ENCODE assay signal across 15 mouse cellular contexts in genomic region chr5:35054628-35055027, GRCm38 (mm10). TPM values are rescaled to one million over a fixed set of nuclear protein-coding genes. Genes with fewer than 3 reads are reported as not detected.
"Had no signal": no experiment of that assay in that cellular context is flagged by ENCODE, and none has a peak within 500 bp of the region (broad histone marks: within the 10 kb centered on the region; RNA-seq: fewer than 3 reads in every experiment).

No protein-coding gene starts in this region.

- DNase-seq: right cerebral cortex, adult 18-20 months; right cerebral cortex, postnatal 14 days; spleen, adult 18-20 months; thymus, postnatal 36 days had no signal

- H3K27ac ChIP-seq: kidney, embryonic 15.5 days; limb, embryonic 12.5 days; limb, embryonic 15.5 days; liver, embryonic 12.5 days; liver, embryonic 15.5 days; lung, embryonic 15.5 days; midbrain, embryonic 12.5 days; midbrain, embryonic 15.5 days; neural tube, embryonic 13.5 days; stomach, embryonic 15.5 days had no signal

- H3K9me3 ChIP-seq: kidney, embryonic 15.5 days; limb, embryonic 12.5 days; limb, embryonic 15.5 days; liver, embryonic 12.5 days; liver, embryonic 15.5 days; lung, embryonic 15.5 days; midbrain, embryonic 12.5 days; midbrain, embryonic 15.5 days; neural tube, embryonic 13.5 days; stomach, embryonic 15.5 days had no signal

- H3K4me3 ChIP-seq: kidney, embryonic 15.5 days; limb, embryonic 12.5 days; limb, embryonic 15.5 days; liver, embryonic 12.5 days; liver, embryonic 15.5 days; lung, embryonic 15.5 days; midbrain, embryonic 12.5 days; midbrain, embryonic 15.5 days; neural tube, embryonic 13.5 days; stomach, embryonic 15.5 days had no signal

- H3K36me3 ChIP-seq: kidney, embryonic 15.5 days; limb, embryonic 12.5 days; limb, embryonic 15.5 days; liver, embryonic 12.5 days; liver, embryonic 15.5 days; lung, embryonic 15.5 days; midbrain, embryonic 12.5 days; midbrain, embryonic 15.5 days; neural tube, embryonic 13.5 days; stomach, embryonic 15.5 days had no signal

- H3K9ac ChIP-seq: kidney, embryonic 15.5 days; limb, embryonic 12.5 days; limb, embryonic 15.5 days; liver, embryonic 12.5 days; liver, embryonic 15.5 days; lung, embryonic 15.5 days; midbrain, embryonic 12.5 days; midbrain, embryonic 15.5 days; neural tube, embryonic 13.5 days; stomach, embryonic 15.5 days had no signal

- ATAC-seq: liver, embryonic 12.5 days; midbrain, embryonic 15.5 days had no signal

RNA-seq across cellular contexts. Expression of gene Dok7, which starts 1.9 kb away (rescaled TPM):
- total RNA-seq: neutrophil, adult 5-6 weeks had no signal
- polyA plus RNA-seq: liver, embryonic 12.5 days had no signal

RNA-seq across cellular contexts. Expression of gene Hgfac, which starts 13.3 kb away (rescaled TPM):
- total RNA-seq: neutrophil, adult 5-6 weeks had no signal
